Mouse (Mus musculus) forebrain, embryonic 12.5 days (tissue): Measurements from ENCODE around the gene Saxo2. TPM values are rescaled to one million over a fixed set of nuclear protein-coding genes. Genes with fewer than 3 reads are reported as not detected.
A peak's percentile ranks its signal among the peaks of the same experiment; 100 is the strongest.

Experiments used
- ATAC-seq: fragments of 200-750 bp; cut with Nextera tagmentation; 2 replicates; pipeline ENCODE4 v1.8.0; 2017; ENCODE audit warnings: moderate TSS enrichment; ENCODE audit not compliant: low FRiP score
- H3K27ac ChIP-seq: fragments of 300-500 bp; sonication (generic); 2 replicates; pipeline ENCODE4 v1.5.1; 2016; ENCODE audit warnings: mild to moderate bottlenecking
- H3K27me3 ChIP-seq: fragments of 300-500 bp; sonication (generic); 2 replicates; pipeline ENCODE4 v1.6.1; 2016; ENCODE audit warnings: mild to moderate bottlenecking
- H3K36me3 ChIP-seq: fragments of 300-500 bp; sonication (generic); replicated peaks from 2 replicates; pipeline ENCODE4 v1.6.1; 2016; ENCODE audit warnings: mild to moderate bottlenecking
- H3K4me1 ChIP-seq: fragments of 300-500 bp; sonication (generic); 2 replicates; pipeline ENCODE4 v1.6.1; 2016
- H3K4me2 ChIP-seq: fragments of 300-500 bp; sonication (generic); 2 replicates; pipeline ENCODE4 v1.6.1; 2016; ENCODE audit warnings: mild to moderate bottlenecking, moderate library complexity
- H3K4me3 ChIP-seq: fragments of 300-500 bp; sonication (generic); replicated peaks from 2 replicates; pipeline ENCODE4 v1.5.1; 2016; ENCODE audit warnings: mild to moderate bottlenecking
- H3K9ac ChIP-seq: fragments of 300-500 bp; sonication (generic); 2 replicates; pipeline ENCODE4 v1.6.1; 2016; ENCODE audit warnings: mild to moderate bottlenecking
- H3K9me3 ChIP-seq: fragments of 300-500 bp; sonication (generic); 2 replicates; pipeline ENCODE4 v1.6.1; 2016
- WGBS: fragments of 180-500 bp; shearing (Covaris S2); methylation state at CpG from one replicate; pipeline ENCODE4 v1.1.7; 2016; 5-methylcytosine and 5-hydroxymethylcytosine counted together
- polyA plus RNA-seq: library from polyadenylated mRNA; unstranded; fragments of >200 nt; fragmentation: Nextera tagmentation; extraction: Ambion mirVana; gene quantifications from 2 replicates; pipeline ENCODE4 v1.2.1, GENCODE M21; 2016

Saxo2 gene
- polyA plus RNA-seq: 7.7 and 10.6 TPM in 2 replicates

GRCm38 (mm10) chr7:82648353-82649080, at the start of gene Saxo2, which contains the start of gene Efl1:
Gene Saxo2 (minus strand): TSS chr7:82648528.
Gene Efl1 (plus strand): TSS chr7:82648614.
- Histone ChIP-seq H3K9me3 (no peaks in the 10 kb centered on the region), H3K4me3 (peak within 1 kb of the TSS; percentile 78), H3K36me3 (peaks cover 10% of the 10 kb centered on the region), H3K27ac (no peak within 1 kb of the TSS), H3K27me3 (no peaks in the 10 kb centered on the region), H3K9ac (peak within 1 kb of the TSS; percentile 72), H3K4me2 (peak within 1 kb of the TSS; percentile 79), H3K4me1 (peaks cover 15% of the 10 kb centered on the region)
- under 1% methylated on average over 46 of the region's 46 CpGs for WGBS
- ATAC-seq: peak; percentile 99

DNA sequence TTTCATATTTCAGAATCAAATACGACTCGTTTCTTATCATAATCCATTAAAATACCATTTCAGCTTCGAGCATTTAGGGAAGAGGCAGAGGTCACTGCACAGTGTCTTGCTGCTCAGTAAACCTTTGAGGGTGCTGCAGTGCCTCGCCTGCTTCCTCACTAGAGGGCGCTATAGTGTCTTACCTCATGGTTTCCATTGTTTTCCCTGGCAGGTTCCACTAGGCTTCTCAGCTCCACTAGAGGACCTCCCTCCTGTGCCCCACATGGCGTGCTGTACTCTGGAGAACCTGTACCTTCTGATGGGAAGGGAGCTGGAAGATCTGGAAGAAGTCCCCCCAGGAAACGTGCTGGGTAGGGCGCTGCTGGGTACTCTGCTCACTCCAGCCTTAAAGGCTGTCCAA, 49.3 kb upstream of the Saxo2 start:
- no peak overlapping the region for H3K27ac ChIP-seq
- 73% methylated on average over 8 of the region's 8 CpGs for WGBS
- H3K4me3 ChIP-seq: no peak overlapping the region
- H3K27me3 ChIP-seq: no peaks in the 10 kb centered on the region
- H3K36me3 ChIP-seq: peaks cover 49% of the 10 kb centered on the region
- no peak overlapping the region for H3K9ac ChIP-seq
- ATAC-seq: no peak
- no peaks in the 10 kb centered on the region for H3K9me3 ChIP-seq
- H3K4me1 ChIP-seq: no peaks in the 10 kb centered on the region
- no peak overlapping the region for H3K4me2 ChIP-seq

DNA sequence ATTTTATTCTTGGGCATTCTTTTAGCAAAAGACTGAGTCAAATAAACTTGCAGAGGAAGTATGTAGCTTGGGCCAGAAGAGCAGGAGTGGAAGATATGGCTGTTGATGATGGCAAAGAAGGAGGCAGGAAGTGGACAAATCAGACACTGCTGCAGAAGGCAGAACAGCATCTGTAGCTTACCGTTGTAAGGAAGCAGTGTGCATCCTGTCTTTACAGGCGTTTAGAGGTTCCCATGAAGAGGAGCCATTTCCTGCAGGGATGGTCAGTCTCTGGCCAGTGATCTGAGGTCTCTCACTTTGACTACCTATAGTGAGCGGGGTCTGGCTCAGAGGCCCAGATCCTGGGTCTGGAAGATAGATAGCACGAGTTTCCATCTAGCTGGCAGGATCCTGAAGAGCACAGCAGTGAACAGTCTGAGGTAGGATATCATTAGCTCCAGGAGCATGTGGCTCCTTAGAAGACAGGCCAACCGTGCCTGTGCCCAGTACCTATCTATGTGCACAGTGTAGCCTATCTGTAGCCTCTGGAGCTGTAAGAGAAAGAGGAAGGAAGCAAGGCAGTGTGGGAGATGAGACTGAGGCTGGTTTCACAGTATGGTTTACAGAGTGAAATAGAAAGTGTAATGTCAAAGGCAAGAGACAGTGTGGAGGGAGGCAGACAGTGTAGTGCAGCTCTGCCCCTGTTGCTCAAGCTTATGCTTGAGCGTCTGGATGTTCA, 42.9 kb upstream of the Saxo2 start:
- H3K9ac ChIP-seq: no peak overlapping the region
- WGBS: 89% methylated on average over 6 of the region's 6 CpGs
- H3K36me3 ChIP-seq: peaks cover 31% of the 10 kb centered on the region
- H3K4me3 ChIP-seq: no peak overlapping the region
- no peak overlapping the region for H3K4me2 ChIP-seq
- H3K4me1 ChIP-seq: no peaks in the 10 kb centered on the region
- H3K27ac ChIP-seq: no peak overlapping the region
- no peaks in the 10 kb centered on the region for H3K27me3 ChIP-seq
- no peaks in the 10 kb centered on the region for H3K9me3 ChIP-seq
- ATAC-seq: no peak

DNA sequence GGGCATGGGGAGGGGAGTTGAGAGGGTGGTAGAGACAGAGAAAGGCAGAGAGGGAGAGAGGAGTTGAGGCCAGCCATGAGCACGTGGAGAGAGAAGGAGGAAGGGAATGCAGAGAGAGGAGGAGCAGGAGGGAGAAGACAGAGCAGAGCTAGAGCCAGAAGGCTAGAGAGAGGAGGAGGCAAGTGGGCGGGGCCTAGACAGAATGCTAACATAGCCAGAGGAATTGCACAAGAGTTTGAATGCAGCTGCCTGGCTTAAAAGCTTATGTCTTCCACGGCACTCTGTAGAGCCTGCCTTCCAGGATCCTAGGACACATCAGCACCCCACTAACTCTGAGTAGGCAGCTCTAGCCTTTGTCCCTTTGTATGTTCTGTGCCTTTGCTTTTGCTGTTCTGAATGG, 40.4 kb upstream of the Saxo2 start:
- Histone ChIP-seq H3K9ac (no peak overlapping the region), H3K36me3 (peaks cover 31% of the 10 kb centered on the region), H3K27ac (no peak overlapping the region), H3K4me3 (no peak overlapping the region), H3K9me3 (no peaks in the 10 kb centered on the region), H3K4me2 (no peak overlapping the region), H3K4me1 (no peaks in the 10 kb centered on the region), H3K27me3 (no peaks in the 10 kb centered on the region)
- 45% methylated on average over 3 of the region's 3 CpGs for WGBS
- ATAC-seq: no peak

- Histone ChIP-seq H3K9ac (no peak overlapping the region), H3K4me3 (no peak overlapping the region), H3K27me3 (no peaks in the 10 kb centered on the region), H3K9me3 (no peaks in the 10 kb centered on the region), H3K36me3 (peaks cover 17% of the 10 kb centered on the region), H3K4me1 (no peaks in the 10 kb centered on the region), H3K4me2 (no peak overlapping the region), H3K27ac (no peak overlapping the region)
- ATAC-seq: no peak
- 96% methylated on average over 5 of the region's 5 CpGs for WGBS
Measured at GRCm38 (mm10) chr7:82679901-82680300, 31.6 kb upstream of the Saxo2 start.

- Histone ChIP-seq H3K4me1 (no peaks in the 10 kb centered on the region), H3K27ac (no peak overlapping the region), H3K27me3 (no peaks in the 10 kb centered on the region), H3K36me3 (peaks cover 24% of the 10 kb centered on the region), H3K9ac (no peak overlapping the region), H3K4me2 (no peak overlapping the region), H3K4me3 (no peak overlapping the region), H3K9me3 (no peaks in the 10 kb centered on the region)
- WGBS: 92% methylated on average over 6 of the region's 6 CpGs
- ATAC-seq: no peak
Measured at GRCm38 (mm10) chr7:82676834-82677233, 28.5 kb upstream of the Saxo2 start.

- WGBS: 92% methylated on average over 5 of the region's 5 CpGs
- H3K4me2 ChIP-seq: no peak overlapping the region
- no peaks in the 10 kb centered on the region for H3K27me3 ChIP-seq
- ATAC-seq: no peak
- peaks cover 29% of the 10 kb centered on the region for H3K36me3 ChIP-seq
- no peak overlapping the region for H3K27ac ChIP-seq
- no peaks in the 10 kb centered on the region for H3K9me3 ChIP-seq
- no peak overlapping the region for H3K4me3 ChIP-seq
- H3K4me1 ChIP-seq: no peaks in the 10 kb centered on the region
- no peak overlapping the region for H3K9ac ChIP-seq
Measured at GRCm38 (mm10) chr7:82676001-82676400, 27.7 kb upstream of the Saxo2 start.

DNA sequence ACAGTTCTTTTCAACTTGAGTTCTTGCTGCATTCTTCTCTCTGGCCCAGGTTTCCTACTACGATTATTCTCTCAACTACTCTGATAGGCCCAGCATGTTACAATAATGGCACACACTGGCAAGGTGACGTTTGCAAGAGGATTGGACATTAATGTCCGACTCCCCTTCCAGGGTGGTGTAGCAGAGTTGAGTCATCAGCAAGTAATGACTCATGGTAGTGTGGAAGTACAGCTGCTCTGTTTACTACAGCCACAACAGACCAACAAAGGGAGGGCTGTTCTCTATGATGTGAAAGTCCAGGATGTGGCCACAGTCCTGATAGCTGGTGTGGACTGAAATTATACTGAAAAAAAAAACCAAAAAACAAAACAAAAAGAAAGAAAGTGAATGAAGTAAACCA, 16.3 kb upstream of the Saxo2 start:
- Histone ChIP-seq H3K9ac (no peak overlapping the region), H3K27ac (no peak overlapping the region), H3K9me3 (no peaks in the 10 kb centered on the region), H3K4me2 (no peak overlapping the region), H3K4me3 (no peak overlapping the region), H3K27me3 (no peaks in the 10 kb centered on the region), H3K4me1 (no peaks in the 10 kb centered on the region), H3K36me3 (peaks cover 13% of the 10 kb centered on the region)
- ATAC-seq: no peak
- 90% methylated on average over 3 of the region's 3 CpGs for WGBS

GRCm38 (mm10) chr7:82649081-82649445, 735 bp upstream of the Saxo2 start:
- Histone ChIP-seq H3K9me3 (no peaks in the 10 kb centered on the region), H3K4me2 (peak overlapping the region; percentile 79), H3K36me3 (peaks cover 10% of the 10 kb centered on the region), H3K4me3 (peak overlapping the region; percentile 78), H3K9ac (peak overlapping the region; percentile 72), H3K4me1 (peaks cover 15% of the 10 kb centered on the region), H3K27me3 (no peaks in the 10 kb centered on the region), H3K27ac (no peak overlapping the region)
- WGBS: 19% methylated on average over 6 of the region's 6 CpGs
- ATAC-seq: 0 out of 2 replicates have a peak, but pooled peaks have one; percentile 28

DNA sequence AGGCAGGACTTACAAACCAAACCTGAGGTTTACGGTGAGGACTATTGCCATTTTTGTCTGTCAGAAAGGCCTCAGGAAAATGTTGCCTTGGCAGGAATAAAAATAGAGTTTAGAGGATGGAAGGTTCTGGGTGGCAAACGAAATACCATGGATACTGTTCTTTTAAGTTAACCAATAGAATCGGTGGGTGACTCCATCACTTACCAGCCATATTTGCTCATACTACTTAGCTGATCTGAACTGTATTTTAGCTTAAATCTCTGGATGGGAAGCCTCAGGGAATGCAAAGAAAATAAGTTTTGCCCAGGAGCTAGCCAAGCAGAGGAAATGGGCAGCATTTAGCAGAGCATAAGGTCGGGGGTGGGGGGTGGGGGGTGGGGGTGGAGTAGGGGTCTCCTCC, 419 bp downstream of the Saxo2 start:
- no peak overlapping the region for H3K27ac ChIP-seq
- ATAC-seq: no peak
- peaks cover 15% of the 10 kb centered on the region for H3K4me1 ChIP-seq
- peak overlapping the region; percentile 79 for H3K4me2 ChIP-seq
- peak overlapping the region; percentile 72 for H3K9ac ChIP-seq
- H3K27me3 ChIP-seq: no peaks in the 10 kb centered on the region
- no peaks in the 10 kb centered on the region for H3K9me3 ChIP-seq
- peaks cover 10% of the 10 kb centered on the region for H3K36me3 ChIP-seq
- WGBS: 38% methylated on average over 4 of the region's 4 CpGs
- peak overlapping the region; percentile 78 for H3K4me3 ChIP-seq

- no peaks in the 10 kb centered on the region for H3K27me3 ChIP-seq
- H3K4me3 ChIP-seq: no peak overlapping the region
- no peak overlapping the region for H3K27ac ChIP-seq
- H3K9me3 ChIP-seq: no peaks in the 10 kb centered on the region
- ATAC-seq: no peak
- 87% methylated on average over 3 of the region's 3 CpGs for WGBS
- peaks cover 4% of the 10 kb centered on the region for H3K36me3 ChIP-seq
- H3K9ac ChIP-seq: no peak overlapping the region
- H3K4me1 ChIP-seq: peaks cover 15% of the 10 kb centered on the region
- no peak overlapping the region for H3K4me2 ChIP-seq
Measured at GRCm38 (mm10) chr7:82647183-82647582, 1.1 kb downstream of the Saxo2 start.

- 33% methylated on average over 7 of the region's 7 CpGs for WGBS
Measured at GRCm38 (mm10) chr7:82625342-82625741, 23.0 kb downstream of the Saxo2 start.

DNA sequence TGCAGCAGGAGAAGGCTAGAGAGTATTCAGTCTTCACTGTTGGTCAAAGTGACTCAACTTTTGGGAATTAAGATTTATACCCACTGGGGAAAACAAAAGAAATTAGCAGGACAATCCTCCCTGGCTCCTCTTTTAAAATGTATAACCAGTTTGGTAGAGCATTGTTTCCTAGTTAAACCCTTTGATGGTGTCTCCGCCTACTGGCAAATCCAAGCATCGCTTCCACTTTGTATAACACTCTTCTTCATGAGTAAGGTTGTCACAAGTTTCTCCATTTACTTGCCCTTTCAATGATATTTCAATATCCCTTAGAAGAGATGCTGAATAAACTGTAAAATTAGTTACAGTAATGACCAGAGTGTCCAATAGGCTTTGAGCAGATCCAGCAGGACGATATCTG, 38.7 kb downstream of the Saxo2 start:
- 69% methylated on average over 3 of the region's 3 CpGs for WGBS
- H3K9ac ChIP-seq: no peak overlapping the region
- H3K9me3 ChIP-seq: no peaks in the 10 kb centered on the region
- no peak overlapping the region for H3K27ac ChIP-seq
- H3K4me2 ChIP-seq: no peak overlapping the region
- no peak overlapping the region for H3K4me3 ChIP-seq
- H3K4me1 ChIP-seq: no peaks in the 10 kb centered on the region
- H3K36me3 ChIP-seq: no peaks in the 10 kb centered on the region
- H3K27me3 ChIP-seq: no peaks in the 10 kb centered on the region
- no peak for ATAC-seq

More at GRCm38 (mm10) chr7:82625342-82625741, 23.0 kb downstream of the Saxo2 start:
- Histone ChIP-seq H3K4me3 (no peak overlapping the region), H3K27me3 (no peaks in the 10 kb centered on the region), H3K9me3 (no peaks in the 10 kb centered on the region), H3K4me1 (no peaks in the 10 kb centered on the region), H3K27ac (no peak overlapping the region), H3K9ac (no peak overlapping the region), H3K36me3 (no peaks in the 10 kb centered on the region), H3K4me2 (no peak overlapping the region)
- no peak for ATAC-seq
